Comparison of ENCODE assay signal across 27 mouse cellular contexts in the genomic region with DNA sequence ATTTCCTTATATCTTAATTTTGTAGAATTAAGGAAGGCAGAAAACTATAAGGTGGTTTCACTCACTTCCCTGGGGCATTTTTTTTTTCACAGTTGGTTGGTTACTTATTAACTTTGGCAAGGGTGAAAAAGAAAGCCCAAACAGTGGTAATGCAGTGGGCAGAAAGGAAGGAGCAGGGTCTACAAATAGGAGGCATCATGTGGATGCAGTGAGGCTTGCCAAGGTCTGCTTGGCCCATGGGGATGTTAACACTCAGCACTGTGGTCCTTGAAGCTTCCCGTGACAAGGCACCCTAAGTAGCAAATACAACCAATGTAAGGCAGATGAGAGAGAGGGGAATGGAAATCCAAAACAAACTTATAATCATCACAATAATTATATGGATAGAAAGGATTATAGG.
A peak's percentile ranks its signal among the peaks of the same experiment; 100 is the strongest.
DNase-seq lines count a peak whose midpoint lies in the region; ATAC-seq and TF ChIP-seq lines count a peak whose summit lies in the region.
"Had no signal": no experiment of that assay in that cellular context is flagged by ENCODE, and none has a peak within 500 bp of the region (broad histone marks: within the 10 kb centered on the region; RNA-seq: fewer than 3 reads in every experiment).

No protein-coding gene starts in this region.

- H3K9me3 ChIP-seq in forebrain, embryonic 15.5 days: no peaks in the 10 kb centered on the region
- H3K9me3 ChIP-seq in forebrain, embryonic 13.5 days (replicated peaks): no peaks in the 10 kb centered on the region
- H3K9me3 ChIP-seq in kidney, embryonic 15.5 days (replicated peaks): no peaks in the 10 kb centered on the region
- H3K9me3 ChIP-seq in midbrain, postnatal 0 days (ENCODE audit: low read length): no peaks in the 10 kb centered on the region
- H3K9me3 ChIP-seq in midbrain, embryonic 13.5 days: no peaks in the 10 kb centered on the region
- H3K9me3 ChIP-seq: embryonic facial prominence, embryonic 10.5 days; embryonic facial prominence, embryonic 13.5 days; G1E; heart, embryonic 12.5 days; heart, embryonic 15.5 days; hindbrain, embryonic 10.5 days; hindbrain, embryonic 13.5 days; intestine, embryonic 15.5 days had no signal

- DNase-seq in kidney, postnatal 14 days: no peak
- DNase-seq in midbrain, postnatal 0 days (ENCODE audit: low spot score): peak; percentile 3
- DNase-seq: adrenal gland, postnatal 10 days; B cell, adult 2 months; cerebellum, adult 11-12 months; cerebellum, adult 8-10 months; cerebellum, postnatal 36 days; embryo, embryonic 11 days; gastrocnemius, postnatal 25 days; heart, adult 18-20 months; heart, postnatal 36 days had no signal

- peaks cover 12% of the 10 kb centered on the region for H3K4me1 ChIP-seq in forebrain, embryonic 15.5 days
- peaks cover 3% of the 10 kb centered on the region; the same call in 1 of the 2 replicates for H3K4me1 ChIP-seq in forebrain, embryonic 13.5 days
- no peaks in the 10 kb centered on the region for H3K4me1 ChIP-seq in kidney, embryonic 15.5 days
- no peaks in the 10 kb centered on the region for H3K4me1 ChIP-seq in midbrain, postnatal 0 days (ENCODE audit: insufficient read depth, low read length)
- no peaks in the 10 kb centered on the region for H3K4me1 ChIP-seq in midbrain, embryonic 13.5 days (replicated peaks)
- H3K4me1 ChIP-seq: embryonic facial prominence, embryonic 10.5 days; heart, embryonic 12.5 days; hindbrain, embryonic 10.5 days; intestine, embryonic 15.5 days had no signal

- no peaks in the 10 kb centered on the region for H3K36me3 ChIP-seq in forebrain, embryonic 15.5 days
- H3K36me3 ChIP-seq in forebrain, embryonic 13.5 days (ENCODE audit: poor library complexity, severe bottlenecking): no peaks in the 10 kb centered on the region
- no peaks in the 10 kb centered on the region for H3K36me3 ChIP-seq in kidney, embryonic 15.5 days
- no peaks in the 10 kb centered on the region for H3K36me3 ChIP-seq in midbrain, postnatal 0 days (ENCODE audit: insufficient read depth, low read length)
- H3K36me3 ChIP-seq in midbrain, embryonic 13.5 days: no peaks in the 10 kb centered on the region
- H3K36me3 ChIP-seq: embryonic facial prominence, embryonic 10.5 days; embryonic facial prominence, embryonic 13.5 days; G1E; heart, embryonic 12.5 days; heart, embryonic 15.5 days; hindbrain, embryonic 10.5 days; hindbrain, embryonic 13.5 days; intestine, embryonic 15.5 days had no signal

- no peak overlapping the region for H3K27ac ChIP-seq in forebrain, embryonic 15.5 days (replicated peaks)
- no peak overlapping the region for H3K27ac ChIP-seq in forebrain, embryonic 13.5 days
- no peak overlapping the region for H3K27ac ChIP-seq in kidney, embryonic 15.5 days
- H3K27ac ChIP-seq in midbrain, postnatal 0 days (ENCODE audit: low read depth, low read length): no peak overlapping the region
- no peak overlapping the region for H3K27ac ChIP-seq in midbrain, embryonic 13.5 days
- H3K27ac ChIP-seq: embryonic facial prominence, embryonic 10.5 days; embryonic facial prominence, embryonic 13.5 days; heart, embryonic 15.5 days; hindbrain, embryonic 10.5 days; hindbrain, embryonic 13.5 days; intestine, embryonic 15.5 days had no signal

- no peak overlapping the region for H3K9ac ChIP-seq in forebrain, embryonic 15.5 days (replicated peaks)
- no peak overlapping the region for H3K9ac ChIP-seq in forebrain, embryonic 13.5 days
- H3K9ac ChIP-seq in kidney, embryonic 15.5 days: no peak overlapping the region
- no peak overlapping the region for H3K9ac ChIP-seq in midbrain, postnatal 0 days (replicated peaks; ENCODE audit: low read length, poor library complexity, severe bottlenecking)
- no peak overlapping the region for H3K9ac ChIP-seq in midbrain, embryonic 13.5 days (replicated peaks)
- H3K9ac ChIP-seq: embryonic facial prominence, embryonic 13.5 days; heart, embryonic 12.5 days; heart, embryonic 15.5 days; hindbrain, embryonic 13.5 days; intestine, embryonic 15.5 days had no signal

- 49% methylated on average over 1 of the region's 1 CpGs for WGBS in forebrain, embryonic 15.5 days
- WGBS in forebrain, embryonic 13.5 days: 79% methylated on average over 1 of the region's 1 CpGs
- WGBS in kidney, embryonic 15.5 days: 63% methylated on average over 1 of the region's 1 CpGs
- WGBS in midbrain, postnatal 0 days: 78% methylated on average over 1 of the region's 1 CpGs
- WGBS in midbrain, embryonic 13.5 days: 78% methylated on average over 1 of the region's 1 CpGs

- peak; percentile 53; the same call in 1 of the 2 replicates for ATAC-seq in forebrain, embryonic 15.5 days (replicated peaks)
- ATAC-seq in forebrain, embryonic 13.5 days: no peak
- ATAC-seq in kidney, embryonic 15.5 days (replicated peaks; ENCODE audit: low FRiP score): peak; percentile 73; the same call in 1 of the 2 replicates
- ATAC-seq in midbrain, postnatal 0 days (ENCODE audit: low FRiP score): no peak
- no peak for ATAC-seq in midbrain, embryonic 13.5 days
- ATAC-seq: hindbrain, embryonic 16.5 days; intestine, embryonic 15.5 days; Patski had no signal

- H3K4me2 ChIP-seq in forebrain, embryonic 15.5 days (replicated peaks): no peak overlapping the region
- H3K4me2 ChIP-seq in forebrain, embryonic 13.5 days: no peak overlapping the region
- no peak overlapping the region for H3K4me2 ChIP-seq in kidney, embryonic 15.5 days
- no peak overlapping the region for H3K4me2 ChIP-seq in midbrain, postnatal 0 days (ENCODE audit: low read depth, low read length, poor library complexity, severe bottlenecking)
- H3K4me2 ChIP-seq in midbrain, embryonic 13.5 days (replicated peaks): no peak overlapping the region
- H3K4me2 ChIP-seq: embryonic facial prominence, embryonic 13.5 days; heart, embryonic 12.5 days; heart, embryonic 15.5 days; hindbrain, embryonic 13.5 days; intestine, embryonic 15.5 days had no signal

- H3K27me3 ChIP-seq in forebrain, embryonic 15.5 days: no peaks in the 10 kb centered on the region
- no peaks in the 10 kb centered on the region for H3K27me3 ChIP-seq in forebrain, embryonic 13.5 days
- no peaks in the 10 kb centered on the region for H3K27me3 ChIP-seq in kidney, embryonic 15.5 days
- H3K27me3 ChIP-seq in midbrain, postnatal 0 days (ENCODE audit: insufficient read depth, low read length): no peaks in the 10 kb centered on the region
- H3K27me3 ChIP-seq in midbrain, embryonic 13.5 days: no peaks in the 10 kb centered on the region
- H3K27me3 ChIP-seq: CH12.LX; embryonic facial prominence, embryonic 13.5 days; heart, embryonic 12.5 days; heart, embryonic 15.5 days; hindbrain, embryonic 13.5 days; intestine, embryonic 15.5 days; Patski had no signal

- no peak for TF ChIP-seq CTCF in midbrain, postnatal 0 days (IDR thresholded peaks at IDR 0.05)

- no peak overlapping the region for H3K4me3 ChIP-seq in forebrain, embryonic 15.5 days
- no peak overlapping the region for H3K4me3 ChIP-seq in forebrain, embryonic 13.5 days
- H3K4me3 ChIP-seq in kidney, embryonic 15.5 days (replicated peaks): no peak overlapping the region
- H3K4me3 ChIP-seq in midbrain, postnatal 0 days (ENCODE audit: low read depth, low read length): no peak overlapping the region
- H3K4me3 ChIP-seq in midbrain, embryonic 13.5 days (replicated peaks): no peak overlapping the region
- H3K4me3 ChIP-seq: embryonic facial prominence, embryonic 10.5 days; embryonic facial prominence, embryonic 13.5 days; erythroblast, embryonic 14.5 days; heart, embryonic 12.5 days; heart, embryonic 15.5 days; hindbrain, embryonic 10.5 days; hindbrain, embryonic 13.5 days; intestine, embryonic 15.5 days had no signal

Comparison
In these comparisons a context has a peak if more than half of its experiments do, and no peak if none do; other contexts are left out.
1. ATAC-seq: peak in forebrain, embryonic 15.5 days (single experiment) and kidney, embryonic 15.5 days (single experiment); none in forebrain, embryonic 13.5 days (single experiment), midbrain, postnatal 0 days (single experiment) and midbrain, embryonic 13.5 days (single experiment).